Mouse (Mus musculus) heart, adult 2 months (tissue): ENCODE data around the gene Zbtb2. TPM values are rescaled to one million over a fixed set of nuclear protein-coding genes. Genes with fewer than 3 reads are reported as not detected.

Experiments used
- DNase-seq, 2 experiments: peaks; one replicate each; pipeline ENCODE4 v3.0.0; 2021
- H3K27ac ChIP-seq: fragments of 200-600 bp; 2 replicates; pipeline ENCODE4 v1.8.1; 2022
- H3K27me3 ChIP-seq: fragments of 200-500 bp; 2 replicates; pipeline ENCODE4 v1.6.1; 2012; ENCODE audit warnings: mild to moderate bottlenecking, low read length, inconsistent platforms, mixed read lengths; ENCODE audit not compliant: control insufficient read depth, insufficient read depth
- H3K36me3 ChIP-seq: fragments of 200-500 bp; 2 replicates; pipeline ENCODE4 v1.6.1; 2012; ENCODE audit warnings: low read length, inconsistent platforms; ENCODE audit not compliant: control insufficient read depth, insufficient read depth
- H3K4me1 ChIP-seq: fragments of 200-500 bp; 2 replicates; pipeline ENCODE4 v1.6.1; 2011; ENCODE audit warnings: low read length; ENCODE audit not compliant: control insufficient read depth, insufficient read depth
- H3K4me3 ChIP-seq: fragments of 200-600 bp; 2 replicates; pipeline ENCODE4 v1.8.1; 2022
- H3K79me2 ChIP-seq: fragments of 200-500 bp; replicated peaks from 2 replicates; pipeline ENCODE4 v1.6.1; 2012; ENCODE audit warnings: mild to moderate bottlenecking, inconsistent platforms, low read length, moderate library complexity, mixed read lengths; ENCODE audit not compliant: control insufficient read depth, insufficient read depth
- H3K9ac ChIP-seq: fragments of 200-500 bp; 2 replicates; pipeline ENCODE4 v1.6.1; 2012; ENCODE audit warnings: low read depth, mild to moderate bottlenecking, control low read depth, inconsistent platforms, low read length, mixed read lengths
- CTCF ChIP-seq: fragments of 200-600 bp; IDR thresholded peaks from 2 replicates; pipeline ENCODE4 v1.8.1; 2022; ENCODE audit warnings: antibody characterized with exemption, mild to moderate bottlenecking, moderate library complexity
- EP300 ChIP-seq: fragments of 200-500 bp; IDR thresholded peaks from 2 replicates; pipeline ENCODE4 v1.6.1; 2011; ENCODE audit warnings: low read depth, low read length, control low read depth; ENCODE audit not compliant: insufficient read depth
- POLR2A ChIP-seq: fragments of 200-500 bp; IDR thresholded peaks from 2 replicates; pipeline ENCODE4 v1.6.1; 2011; ENCODE audit warnings: mild to moderate bottlenecking, low read depth, low read length, control low read depth; ENCODE audit not compliant: insufficient read depth
- WGBS: fragments of 180-500 bp; shearing (Covaris S2); methylation state at CpG from one replicate; pipeline ENCODE4 v1.1.7; 2018; 5-methylcytosine and 5-hydroxymethylcytosine counted together
- intact Hi-C: fragments of 180-260 bp; cut with DNase I; formaldehyde crosslinking; loops from one replicate; pipeline ENCODE4 v1.15.1; 2025
- polyA plus RNA-seq: library from polyadenylated mRNA; depleted of rRNA; stranded (reverse); fragments of >200 nt; gene quantifications from 2 replicates; pipeline ENCODE4 v1.2.3, GENCODE M21; 2012
- total RNA-seq, 2 experiments: library from RNA; stranded (reverse); gene quantifications; 2 replicates each; pipeline ENCODE4 v1.2.3; 2021

Gene Zbtb2
- total and polyA plus RNA-seq, 3 experiments = 3.5 to 6.1 (median 4.9) TPM

- DNase-seq = peak in 1 of 2 experiments; percentile 8
- Histone ChIP-seq H3K4me3 (no peak overlapping the region), H3K79me2 (no peaks in the 10 kb centered on the region), H3K4me1 (no peaks in the 10 kb centered on the region), H3K9ac (no peak overlapping the region), H3K36me3 (no peaks in the 10 kb centered on the region), H3K27me3 (no peaks in the 10 kb centered on the region), H3K27ac (no peak overlapping the region)
- TF ChIP-seq POLR2A = no peak
- no peak for TF ChIP-seq EP300
- TF ChIP-seq CTCF = no peak
- WGBS = 78% methylated on average over 19 of the region's 19 CpGs
- intact Hi-C loops = no loop called here
Measured at GRCm38 (mm10) chr10:4355882-4356451, 31.9 kb downstream of the Zbtb2 start.

- Histone ChIP-seq H3K27me3 (no peaks in the 10 kb centered on the region), H3K27ac (no peak overlapping the region), H3K9ac (no peak overlapping the region), H3K4me1 (no peaks in the 10 kb centered on the region), H3K4me3 (no peak overlapping the region), H3K36me3 (no peaks in the 10 kb centered on the region), H3K79me2 (no peaks in the 10 kb centered on the region)
- TF ChIP-seq POLR2A (no peak), EP300 (no peak), CTCF (no peak)
- intact Hi-C loops = no loop called here
- WGBS = 78% methylated on average over 38 of the region's 38 CpGs
- peak in 1 of 2 experiments; percentile 32 for DNase-seq
Measured at GRCm38 (mm10) chr10:4354371-4355260, 33.3 kb downstream of the Zbtb2 start.

- Histone ChIP-seq H3K27me3 (no peaks in the 10 kb centered on the region), H3K9ac (no peak overlapping the region), H3K36me3 (no peaks in the 10 kb centered on the region), H3K27ac (no peak overlapping the region), H3K4me3 (no peak overlapping the region), H3K4me1 (peaks cover 3% of the 10 kb centered on the region; the same call in 1 of the 2 replicates), H3K79me2 (no peaks in the 10 kb centered on the region; the same call in 1 of the 2 replicates)
- TF ChIP-seq EP300 = no peak
- 94% methylated on average over 14 of the region's 14 CpGs for WGBS
- intact Hi-C loops = loop anchor here (2.0 kb wide), 1 partner anchor 351 kb away; no protein-coding TSS in a partner anchor
- DNase-seq = no peak
Measured at GRCm38 (mm10) chr10:4347591-4347990, 40.3 kb downstream of the Zbtb2 start.

GRCm38 (mm10) chr10:4347136-4347492 is 40.8 kb downstream of the Zbtb2 start:
- 49% methylated on average over 4 of the region's 4 CpGs for WGBS
- H3K9ac ChIP-seq = no peak overlapping the region
- no peak for DNase-seq
- H3K4me3 ChIP-seq = no peak overlapping the region
- no peaks in the 10 kb centered on the region for H3K36me3 ChIP-seq
- peaks cover 3% of the 10 kb centered on the region; the same call in 1 of the 2 replicates for H3K4me1 ChIP-seq
- intact Hi-C loops = loop anchor here (2.0 kb wide), 1 partner anchor 350 kb away; no protein-coding TSS in a partner anchor
- TF ChIP-seq EP300 = no peak
- no peak for TF ChIP-seq POLR2A
- no peaks in the 10 kb centered on the region; the same call in 1 of the 2 replicates for H3K79me2 ChIP-seq
- H3K27ac ChIP-seq = no peak overlapping the region
- H3K27me3 ChIP-seq = no peaks in the 10 kb centered on the region

GRCm38 (mm10) chr10:4346489-4347135 is 41.3 kb downstream of the Zbtb2 start:
- Histone ChIP-seq H3K9ac (peak overlapping the region; percentile 68), H3K27ac (no peak overlapping the region; the same call in 1 of the 2 replicates), H3K4me3 (peak overlapping the region; percentile 39), H3K4me1 (peaks cover 4% of the 10 kb centered on the region), H3K79me2 (no peaks in the 10 kb centered on the region; the same call in 1 of the 2 replicates), H3K36me3 (no peaks in the 10 kb centered on the region), H3K27me3 (no peaks in the 10 kb centered on the region)
- 11% methylated on average over 28 of the region's 28 CpGs for WGBS
- TF ChIP-seq EP300 (peak; percentile 54; the same call in 1 of the 2 replicates), CTCF (no peak; the same call in 1 of the 2 replicates)
- peak; percentile 89 to 92 for DNase-seq
- intact Hi-C loops = loop anchor here (2.0 kb wide), 1 partner anchor 350 kb away; no protein-coding TSS in a partner anchor
